Mouse (Mus musculus): ENCODE measurements around the gene Gm128. TPM values are rescaled to one million over a fixed set of nuclear protein-coding genes. Genes with fewer than 3 reads are reported as not detected.
A peak's percentile ranks its signal among the peaks of the same experiment; 100 is the strongest.

Gm128 gene
- polyA plus RNA-seq, 1 experiment from 2014 or later, result 0.65 TPM

GRCm38 (mm10) chr3:95235386-95236301 lies 5.8 kb downstream of the Gm128 start:
- no peak for DNase-seq (ENCODE audit: low spot score)
- Histone ChIP-seq H3K27ac (peak overlapping the region; percentile 50), H3K4me1 (peaks cover 28% of the 10 kb centered on the region), H3K27me3 (ENCODE audit: low read depth, poor library complexity, severe bottlenecking) (no peaks in the 10 kb centered on the region), H3K4me3 (no peak overlapping the region), H3K9me3 (replicated peaks) (no peaks in the 10 kb centered on the region), H3K36me3 (peaks cover 84% of the 10 kb centered on the region)
- WGBS, result 77% methylated on average over 23 of the region's 23 CpGs

GRCm38 (mm10) chr3:95233303-95233980 lies 8.0 kb downstream of the Gm128 start:
- Histone ChIP-seq H3K4me1 (peaks cover 42% of the 10 kb centered on the region), H3K9me3 (replicated peaks) (no peaks in the 10 kb centered on the region), H3K36me3 (peaks cover 79% of the 10 kb centered on the region), H3K27me3 (ENCODE audit: low read depth, poor library complexity, severe bottlenecking) (no peaks in the 10 kb centered on the region), H3K27ac (no peak overlapping the region), H3K4me3 (no peak overlapping the region)
- DNase-seq (ENCODE audit: low spot score), result no peak
- 91% methylated on average over 16 of the region's 16 CpGs for WGBS

- Histone ChIP-seq H3K4me3 (no peak overlapping the region), H3K27ac (no peak overlapping the region), H3K4me1 (peaks cover 44% of the 10 kb centered on the region), H3K9me3 (replicated peaks) (no peaks in the 10 kb centered on the region), H3K27me3 (ENCODE audit: low read depth, poor library complexity, severe bottlenecking) (no peaks in the 10 kb centered on the region), H3K36me3 (peaks cover 72% of the 10 kb centered on the region)
- WGBS, result 88% methylated on average over 7 of the region's 7 CpGs
- DNase-seq (ENCODE audit: low spot score), result no peak
Observed at GRCm38 (mm10) chr3:95232771-95233170, 8.6 kb downstream of the Gm128 start.

DNA sequence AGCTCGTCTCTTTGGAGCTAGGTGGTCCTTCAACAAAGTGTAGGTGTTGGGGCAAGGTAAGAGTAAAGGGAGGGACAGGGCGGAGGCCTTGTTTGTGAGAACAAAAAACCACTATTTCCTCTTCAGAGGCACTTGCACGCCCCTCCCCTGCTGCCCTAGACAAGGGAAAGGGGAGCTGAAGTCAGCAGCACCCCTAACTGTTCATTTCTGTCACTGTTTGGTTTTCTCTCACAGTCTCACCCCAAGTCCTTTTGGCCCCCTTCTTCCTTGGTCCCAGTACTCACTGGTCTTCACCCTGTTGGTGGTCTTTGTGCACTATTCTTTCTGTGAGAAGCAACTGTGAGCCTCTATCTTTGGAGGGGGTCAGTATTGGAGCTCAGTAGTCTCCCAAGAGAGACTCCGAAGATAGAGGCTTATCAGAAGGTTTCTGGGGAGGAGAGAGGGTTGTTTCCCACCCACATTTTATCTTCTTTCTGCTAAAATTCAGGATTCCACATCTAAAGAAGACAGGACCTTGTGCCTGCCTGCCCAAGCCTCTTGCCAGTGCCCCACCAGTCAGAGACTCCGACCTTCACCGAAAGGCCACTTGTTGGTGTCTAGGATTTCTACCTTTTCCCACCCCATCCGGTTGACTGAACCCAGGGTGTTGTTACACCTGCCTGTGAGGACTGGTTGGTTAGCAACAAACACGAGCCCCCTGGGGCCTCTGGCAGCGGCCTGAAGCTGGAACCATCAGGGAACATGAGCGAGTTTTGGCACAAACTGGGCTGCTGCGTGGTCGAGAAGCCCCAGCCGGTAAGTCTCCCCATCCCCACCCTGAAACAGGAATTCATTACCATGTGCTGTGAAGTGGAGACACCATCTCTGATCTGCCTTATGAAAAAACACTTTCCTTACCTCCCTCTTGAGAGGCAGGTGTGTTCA lies 9.8 kb downstream of the Gm128 start, which contains the start of gene Mllt11:
Gene Mllt11, minus strand, starts transcription at position 874 of the 924 bp plus-strand sequence.
- H3K9me3 ChIP-seq (replicated peaks), result no peaks in the 10 kb centered on the region
- H3K27me3 ChIP-seq (ENCODE audit: low read depth, poor library complexity, severe bottlenecking), result no peaks in the 10 kb centered on the region
- H3K4me3 ChIP-seq, result peak within 1 kb of the TSS; percentile 96; the same call in 1 of the 2 replicates
- peaks cover 53% of the 10 kb centered on the region for H3K4me1 ChIP-seq
- no peak for DNase-seq (ENCODE audit: low spot score)
- peaks cover 60% of the 10 kb centered on the region for H3K36me3 ChIP-seq
- peak within 1 kb of the TSS; percentile 96 for H3K27ac ChIP-seq
- WGBS, result 87% methylated on average over 13 of the region's 13 CpGs

DNA sequence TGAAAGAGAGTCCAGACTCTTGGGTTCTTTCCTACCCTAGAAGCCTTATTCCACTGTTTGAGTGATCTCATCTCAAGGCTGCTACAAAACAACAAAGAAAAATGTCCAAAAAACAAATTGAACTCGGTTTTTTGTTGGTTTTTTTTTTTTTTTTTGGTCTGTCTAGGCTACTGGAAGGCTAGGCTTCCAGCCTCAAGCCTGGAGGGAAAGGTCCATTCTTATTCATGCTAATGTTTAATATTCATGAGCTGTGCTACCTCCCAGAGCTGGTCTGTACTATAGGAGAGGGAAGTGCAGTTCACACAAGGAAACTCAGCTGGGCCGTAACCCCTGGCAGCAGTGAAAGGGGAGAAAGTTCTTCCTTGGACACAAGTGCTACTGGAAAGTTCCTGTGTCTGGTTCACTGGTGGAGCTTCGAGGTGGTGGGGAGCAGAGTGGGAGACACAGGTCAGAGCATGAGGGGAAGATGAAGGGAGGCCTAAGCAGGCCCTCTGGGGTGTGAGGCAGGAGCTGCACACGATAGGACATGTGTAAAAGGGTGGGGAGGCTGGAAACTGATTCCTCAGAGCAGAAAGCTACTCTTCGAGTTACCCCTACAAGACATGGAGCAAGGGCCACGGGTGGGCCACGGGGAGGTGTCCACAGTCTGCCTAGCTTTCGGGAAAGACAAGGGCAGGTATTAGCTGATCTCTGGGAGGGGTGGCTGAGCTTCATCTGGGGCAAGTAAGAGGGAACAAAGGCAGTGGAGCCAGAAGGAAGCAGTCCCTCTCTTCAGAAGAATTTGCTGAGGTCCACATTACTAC lies 10.7 kb downstream of the Gm128 start:
- DNase-seq (ENCODE audit: low spot score), result no peak
- Histone ChIP-seq H3K27me3 (ENCODE audit: low read depth, poor library complexity, severe bottlenecking) (no peaks in the 10 kb centered on the region), H3K4me1 (peaks cover 52% of the 10 kb centered on the region), H3K4me3 (peak overlapping the region; percentile 96), H3K9me3 (replicated peaks) (no peaks in the 10 kb centered on the region), H3K36me3 (peaks cover 56% of the 10 kb centered on the region), H3K27ac (peak overlapping the region; percentile 96)
- 67% methylated on average over 8 of the region's 8 CpGs for WGBS

- H3K4me3 ChIP-seq, result peak overlapping the region; percentile 96
- DNase-seq (ENCODE audit: low spot score), result peak; percentile 59
- no peaks in the 10 kb centered on the region for H3K27me3 ChIP-seq (ENCODE audit: low read depth, poor library complexity, severe bottlenecking)
- H3K27ac ChIP-seq, result peak overlapping the region; percentile 96
- no peaks in the 10 kb centered on the region for H3K9me3 ChIP-seq (replicated peaks)
- peaks cover 44% of the 10 kb centered on the region for H3K4me1 ChIP-seq
- peaks cover 56% of the 10 kb centered on the region for H3K36me3 ChIP-seq
- WGBS, result 3% methylated on average over 13 of the region's 13 CpGs
Observed at GRCm38 (mm10) chr3:95229781-95230494, 11.5 kb downstream of the Gm128 start.

- H3K27ac ChIP-seq, result peak overlapping the region; percentile 96
- DNase-seq (ENCODE audit: low spot score), result peak; percentile 73
- H3K4me3 ChIP-seq, result peak overlapping the region; percentile 96
- H3K4me1 ChIP-seq, result peaks cover 45% of the 10 kb centered on the region
- H3K36me3 ChIP-seq, result peaks cover 56% of the 10 kb centered on the region
- H3K27me3 ChIP-seq (ENCODE audit: low read depth, poor library complexity, severe bottlenecking), result no peaks in the 10 kb centered on the region
- WGBS, result under 1% methylated on average over 43 of the region's 43 CpGs
- no peaks in the 10 kb centered on the region for H3K9me3 ChIP-seq (replicated peaks)
Observed at GRCm38 (mm10) chr3:95228894-95229780, 12.3 kb downstream of the Gm128 start.

- WGBS, result under 1% methylated on average over 64 of the region's 64 CpGs
- H3K4me1 ChIP-seq, result peaks cover 47% of the 10 kb centered on the region
- H3K4me3 ChIP-seq, result peak within 1 kb of the TSS; percentile 96
- peaks cover 56% of the 10 kb centered on the region for H3K36me3 ChIP-seq
- H3K27me3 ChIP-seq (ENCODE audit: low read depth, poor library complexity, severe bottlenecking), result no peaks in the 10 kb centered on the region
- no peaks in the 10 kb centered on the region for H3K9me3 ChIP-seq (replicated peaks)
- H3K27ac ChIP-seq, result peak within 1 kb of the TSS; percentile 96
- DNase-seq (ENCODE audit: low spot score), result peak; percentile 87
Observed at GRCm38 (mm10) chr3:95228148-95228893, 13.1 kb downstream of the Gm128 start, which contains the start of gene Cdc42se1. Gene Cdc42se1, plus strand, starts transcription at chr3:95228732.

- WGBS, result 39% methylated on average over 1 of the region's 1 CpGs
Observed at GRCm38 (mm10) chr3:95227214-95227613, 14.2 kb downstream of the Gm128 start.

GRCm38 (mm10) chr3:95224295-95224694 lies 17.1 kb downstream of the Gm128 start:
- no peak overlapping the region for H3K4me3 ChIP-seq
- peaks cover 26% of the 10 kb centered on the region for H3K4me1 ChIP-seq
- H3K9me3 ChIP-seq (replicated peaks), result no peaks in the 10 kb centered on the region
- WGBS, result 39% methylated on average over 6 of the region's 6 CpGs
- H3K27me3 ChIP-seq (ENCODE audit: low read depth, poor library complexity, severe bottlenecking), result no peaks in the 10 kb centered on the region
- H3K36me3 ChIP-seq, result peaks cover 66% of the 10 kb centered on the region
- H3K27ac ChIP-seq, result no peak overlapping the region; the same call in 1 of the 2 replicates
- peak; percentile 56 for DNase-seq (ENCODE audit: low spot score)

More at GRCm38 (mm10) chr3:95227214-95227613, 14.2 kb downstream of the Gm128 start:
- H3K27ac ChIP-seq, result peak overlapping the region; percentile 96
- DNase-seq (ENCODE audit: low spot score), result no peak
- H3K4me3 ChIP-seq, result peak overlapping the region; percentile 96
- no peaks in the 10 kb centered on the region for H3K27me3 ChIP-seq (ENCODE audit: low read depth, poor library complexity, severe bottlenecking)
- H3K4me1 ChIP-seq, result peaks cover 47% of the 10 kb centered on the region
- H3K9me3 ChIP-seq (replicated peaks), result no peaks in the 10 kb centered on the region
- H3K36me3 ChIP-seq, result peaks cover 56% of the 10 kb centered on the region

Data from limb, embryonic 10.5 days (tissue).